Mouse (Mus musculus) megakaryocyte-erythroid progenitor cell, adult 5-6 weeks (primary cell): ENCODE measurements around the gene Vps37b. TPM values are rescaled to one million over a fixed set of nuclear protein-coding genes. Genes with fewer than 3 reads are reported as not detected.
"Not testable (repeated sequence)": the region's sequence is repeated elsewhere in the genome, so short reads cannot be mapped to it uniquely, and the experiment has no call there.

Experiments
- ATAC-seq: replicated peaks from 2 replicates; pipeline ENCODE4 v1.8.0; 2016; ENCODE audit warnings: mild to moderate bottlenecking, inconsistent platforms; ENCODE audit not compliant: severe bottlenecking, poor library complexity, low FRiP score, low TSS enrichment
- total RNA-seq, 2 experiments: library from RNA; stranded (forward) in 1 of 2; stranded (reverse) in 1 of 2; fragments of 200-1000, 215-1000 nt in 1 of 2; fragments of >200 nt in 1 of 2; fragmentation: Nextera tagmentation in 1 of 2; gene quantifications; 2 replicates each; pipeline ENCODE4 v1.2.3; 2014 to 2017

Vps37b gene
- total RNA-seq (2014; fragmentation: Nextera tagmentation) (20.8 and 34.3 TPM in 2 replicates), total RNA-seq (2017) (12.8 and 15.5 TPM in 2 replicates)

GRCm38 (mm10) chr5:124032001-124032508 is at the start of gene Vps37b:
Vps37b (minus strand) TSS chr5:124032270.
- ATAC-seq: peak; percentile 58

DNA sequence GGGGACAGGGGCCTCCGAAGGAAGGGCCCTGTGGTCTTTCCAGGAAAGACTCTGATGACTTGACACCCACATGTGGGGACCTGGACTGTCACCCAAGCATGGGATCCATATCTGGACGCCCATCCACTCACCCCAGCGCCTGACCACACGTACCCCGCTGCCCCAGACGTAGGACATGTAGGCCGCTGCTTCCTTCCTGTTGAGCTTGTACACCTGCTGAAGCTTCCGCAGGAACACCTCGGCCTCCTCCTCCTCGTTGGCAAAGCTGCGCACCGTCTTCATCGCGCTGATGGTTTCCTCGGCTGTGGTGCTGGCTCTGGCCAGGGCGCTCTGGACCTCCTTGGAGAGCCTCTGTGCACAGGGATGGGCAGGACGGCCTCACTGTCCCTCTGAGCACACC is 47.8 kb upstream of the Vps37b start:
- no peak for ATAC-seq

GRCm38 (mm10) chr5:124078794-124079416 is 46.8 kb upstream of the Vps37b start:
- ATAC-seq: no peak

DNA sequence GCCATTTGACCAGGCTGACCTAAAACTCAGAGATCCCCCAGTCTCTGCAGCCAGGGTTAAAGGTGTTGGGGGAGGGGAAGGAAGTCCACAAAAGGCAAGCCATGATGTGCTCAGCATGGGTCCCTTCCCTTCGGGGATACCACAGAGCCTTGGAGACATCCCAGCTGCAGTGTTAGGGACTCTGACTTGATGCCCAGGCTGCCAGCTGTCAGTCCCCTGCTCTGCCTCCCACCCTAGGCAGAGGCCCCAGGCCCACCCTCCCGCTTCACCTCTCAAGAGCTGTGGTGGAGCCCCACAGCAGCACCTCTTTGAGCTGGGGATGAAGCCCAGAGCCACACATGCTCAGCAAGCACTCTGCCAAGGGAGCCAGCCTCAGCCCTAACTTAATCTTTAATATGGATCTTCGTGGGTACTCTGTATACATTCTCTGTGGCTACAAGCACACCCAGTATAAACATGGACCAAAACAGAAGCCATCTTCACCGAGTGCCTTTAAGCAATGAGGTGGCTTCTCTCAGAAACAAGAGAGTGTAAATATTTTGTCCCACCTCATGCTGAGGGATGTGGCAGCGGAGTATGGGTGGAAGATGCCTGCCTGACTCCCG is 45.9 kb upstream of the Vps37b start:
- ATAC-seq: no peak

DNA sequence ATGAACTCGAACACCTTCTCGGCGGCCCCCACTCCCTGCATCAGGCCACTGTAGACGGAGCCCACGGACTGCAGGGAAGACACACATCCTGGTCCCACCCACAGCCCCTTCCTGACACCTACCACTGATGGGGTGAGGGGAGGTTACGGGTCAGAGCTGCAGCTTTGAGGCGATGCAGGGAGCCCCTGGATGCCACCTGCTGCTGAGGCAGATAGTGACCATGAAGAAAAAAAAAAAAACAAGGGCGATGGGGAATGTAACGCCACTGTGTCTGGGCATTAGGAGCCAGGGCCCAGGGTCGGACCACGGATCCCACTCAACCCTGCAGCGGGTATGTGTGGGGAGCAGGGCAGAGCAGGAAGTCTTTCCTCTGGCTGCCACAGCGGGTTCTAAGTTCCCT is 45.2 kb upstream of the Vps37b start:
- no peak for ATAC-seq

- no peak for ATAC-seq
Observed at GRCm38 (mm10) chr5:124076559-124076958, 44.5 kb upstream of the Vps37b start.

GRCm38 (mm10) chr5:124075716-124076115 is 43.6 kb upstream of the Vps37b start:
- ATAC-seq: no peak

DNA sequence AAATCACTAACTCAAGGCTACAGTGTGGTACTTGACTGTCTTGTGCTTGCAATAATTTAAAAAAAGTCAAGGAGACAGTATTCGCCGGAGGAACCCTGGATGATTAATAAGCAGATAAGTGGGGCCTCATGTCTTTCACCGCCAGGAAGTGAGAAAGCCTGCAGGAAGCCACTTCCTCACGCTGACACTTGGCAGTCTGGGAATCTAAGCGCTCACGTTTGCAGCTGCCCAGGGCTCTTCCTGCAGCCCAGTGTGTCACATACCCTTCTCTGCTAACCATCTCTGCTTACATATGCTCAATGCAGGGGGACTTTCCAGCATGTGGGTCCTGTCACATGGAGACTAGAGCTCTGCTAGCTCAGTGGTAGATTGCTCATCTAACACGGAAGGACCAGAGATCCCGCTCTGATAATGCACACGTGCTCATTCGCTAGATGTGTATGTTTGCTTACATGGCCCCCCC is 42.8 kb upstream of the Vps37b start:
- no peak for ATAC-seq

GRCm38 (mm10) chr5:124073682-124074081 is 41.6 kb upstream of the Vps37b start:
- no peak for ATAC-seq

DNA sequence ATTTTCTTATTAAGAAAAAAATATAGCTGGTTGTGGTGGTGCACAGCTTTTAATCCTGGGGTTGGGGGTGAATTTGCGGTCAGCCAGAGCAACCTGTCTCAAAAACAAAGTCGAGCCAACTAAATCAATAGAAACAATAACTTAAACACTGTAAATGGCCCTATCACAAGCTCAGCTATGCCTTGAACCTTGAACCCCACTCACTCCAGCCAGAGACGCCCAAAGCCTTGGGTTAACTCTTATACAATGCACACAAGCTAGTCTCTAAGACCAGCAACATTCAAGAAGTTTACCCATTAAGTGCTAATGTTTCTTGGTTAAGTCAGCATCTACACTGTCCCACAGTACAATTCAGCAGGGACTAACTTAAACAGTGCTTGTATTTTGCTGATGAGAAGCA is 37.6 kb upstream of the Vps37b start:
- no peak for ATAC-seq

DNA sequence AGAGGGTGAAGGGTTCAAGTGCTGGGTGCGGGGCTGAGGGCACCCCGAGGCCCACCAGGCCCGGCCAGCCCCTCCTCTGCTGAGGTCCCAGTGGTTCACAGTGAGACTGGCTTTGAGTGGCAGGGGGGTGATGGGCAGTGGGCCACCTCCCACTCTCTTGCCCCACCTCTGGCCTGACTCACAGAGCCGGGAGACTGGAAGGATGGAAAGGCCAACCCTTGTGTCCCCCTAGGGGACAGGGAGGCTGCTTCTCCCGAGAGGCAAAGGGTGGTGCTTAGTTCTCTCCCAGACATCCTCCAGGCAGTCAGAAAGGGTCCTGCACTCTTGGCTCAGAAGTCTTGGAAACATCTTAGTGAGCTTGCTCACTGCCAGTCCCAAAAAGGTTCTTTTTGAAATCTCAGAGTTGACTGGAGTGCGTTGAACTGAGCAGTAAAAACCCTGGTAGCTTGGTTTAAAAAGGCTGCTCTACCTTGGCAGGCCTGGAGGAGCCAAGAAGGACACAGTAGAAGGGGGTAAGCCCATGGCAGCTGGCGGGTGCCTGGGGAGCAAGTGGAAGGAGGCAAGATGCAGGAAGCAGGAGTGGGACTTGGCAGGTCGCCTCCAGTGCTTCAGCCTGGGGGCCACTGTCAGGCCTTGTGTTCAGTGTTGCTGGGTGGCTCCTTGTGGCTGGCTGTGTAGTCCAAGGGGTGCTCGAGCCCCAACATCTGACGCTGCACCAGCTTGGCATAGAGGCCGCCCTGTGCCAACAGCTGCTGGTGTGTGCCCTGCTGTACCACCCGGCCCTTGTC is 30.2 kb upstream of the Vps37b start:
- ATAC-seq: no peak

DNA sequence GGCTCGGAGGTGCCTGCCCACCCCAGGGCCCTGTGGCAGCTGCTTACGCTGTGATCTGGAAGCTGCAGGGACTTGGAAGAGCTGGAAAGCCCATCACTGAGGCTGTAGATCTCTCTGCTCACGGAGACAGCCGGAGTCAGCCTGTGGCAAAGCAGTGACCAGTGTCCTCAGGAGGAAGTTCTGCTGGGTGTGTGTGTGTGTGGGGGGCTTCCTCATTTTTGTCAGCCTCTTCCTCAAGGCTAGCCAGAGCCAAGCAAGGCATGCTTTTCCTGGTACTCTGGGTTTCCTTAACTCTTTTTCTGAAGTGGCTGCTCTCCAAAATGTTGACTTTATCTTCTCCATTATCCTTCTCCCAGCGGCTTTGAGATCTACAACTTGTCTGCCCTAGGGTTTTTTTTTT is 27.6 kb upstream of the Vps37b start:
- ATAC-seq: no peak

DNA sequence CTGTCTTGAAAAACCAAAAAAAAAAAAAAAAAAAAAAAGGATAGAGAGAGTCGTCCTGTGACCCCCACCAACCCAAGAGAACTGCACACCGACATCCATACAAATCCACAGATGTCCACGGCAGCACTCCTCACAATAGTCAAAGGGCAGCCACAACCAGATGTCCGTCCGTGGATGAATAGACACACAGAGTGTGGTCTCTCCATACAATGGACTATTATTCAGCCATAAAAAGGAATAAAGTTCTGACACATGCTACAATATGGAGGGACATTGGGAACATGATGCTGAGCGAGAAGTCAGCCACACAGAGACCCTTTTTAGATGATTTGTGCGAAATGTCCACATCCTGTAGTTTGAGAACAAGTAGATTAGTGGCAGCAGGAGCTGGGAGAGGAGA is 26.7 kb upstream of the Vps37b start:
- no peak for ATAC-seq

GRCm38 (mm10) chr5:124056956-124057355 is 24.9 kb upstream of the Vps37b start:
- no peak for ATAC-seq

DNA sequence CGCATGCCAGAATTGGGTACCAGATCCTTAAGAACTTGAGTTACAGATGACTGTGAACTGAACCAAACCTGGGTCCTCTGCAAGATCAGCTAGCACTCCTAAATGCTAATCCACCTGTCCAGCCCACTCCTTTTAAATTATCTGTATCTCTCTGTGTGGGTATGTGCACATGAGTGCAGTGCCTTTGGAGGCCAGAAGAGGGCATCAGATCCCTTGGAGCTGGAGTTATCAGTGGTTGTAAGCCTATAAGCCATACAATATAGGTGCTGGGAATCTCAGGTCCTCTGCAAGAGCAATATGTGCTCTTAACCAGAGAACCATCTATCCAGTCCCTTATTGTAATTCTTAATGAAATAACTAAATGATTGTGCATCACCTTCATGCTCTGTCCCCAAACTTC is 24.1 kb upstream of the Vps37b start:
- ATAC-seq: no peak

GRCm38 (mm10) chr5:124052641-124053040 is 20.6 kb upstream of the Vps37b start:
- not testable (repeated sequence) for ATAC-seq

DNA sequence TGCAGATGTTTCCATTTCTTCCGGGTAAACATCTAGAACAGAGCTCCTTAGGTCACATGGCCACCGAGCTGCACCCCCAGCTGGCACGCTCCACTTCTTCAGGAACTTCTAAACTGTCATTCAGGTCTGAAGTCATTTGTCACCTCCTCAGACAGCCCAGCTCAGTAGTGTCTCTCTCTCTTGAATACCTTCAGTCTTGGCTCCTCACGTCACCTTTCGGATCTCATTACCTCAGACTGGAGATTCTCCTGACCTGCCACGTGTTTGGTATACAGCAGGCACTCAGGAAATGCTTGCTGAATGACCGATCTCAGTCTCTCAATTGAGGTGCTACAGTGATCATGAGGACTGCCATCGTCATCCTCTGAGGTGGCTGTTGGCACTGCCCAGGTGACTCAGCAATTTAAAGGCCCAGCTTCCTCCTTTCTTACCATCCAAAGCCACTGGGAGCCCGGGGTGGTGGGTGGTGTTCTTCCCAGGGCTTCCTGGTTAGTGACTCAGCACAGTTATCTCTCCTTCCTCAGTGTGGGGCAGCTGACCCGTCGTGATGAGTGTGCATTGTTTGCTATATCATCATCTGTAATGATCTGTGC is 19.9 kb upstream of the Vps37b start:
- ATAC-seq: peak; percentile 91

DNA sequence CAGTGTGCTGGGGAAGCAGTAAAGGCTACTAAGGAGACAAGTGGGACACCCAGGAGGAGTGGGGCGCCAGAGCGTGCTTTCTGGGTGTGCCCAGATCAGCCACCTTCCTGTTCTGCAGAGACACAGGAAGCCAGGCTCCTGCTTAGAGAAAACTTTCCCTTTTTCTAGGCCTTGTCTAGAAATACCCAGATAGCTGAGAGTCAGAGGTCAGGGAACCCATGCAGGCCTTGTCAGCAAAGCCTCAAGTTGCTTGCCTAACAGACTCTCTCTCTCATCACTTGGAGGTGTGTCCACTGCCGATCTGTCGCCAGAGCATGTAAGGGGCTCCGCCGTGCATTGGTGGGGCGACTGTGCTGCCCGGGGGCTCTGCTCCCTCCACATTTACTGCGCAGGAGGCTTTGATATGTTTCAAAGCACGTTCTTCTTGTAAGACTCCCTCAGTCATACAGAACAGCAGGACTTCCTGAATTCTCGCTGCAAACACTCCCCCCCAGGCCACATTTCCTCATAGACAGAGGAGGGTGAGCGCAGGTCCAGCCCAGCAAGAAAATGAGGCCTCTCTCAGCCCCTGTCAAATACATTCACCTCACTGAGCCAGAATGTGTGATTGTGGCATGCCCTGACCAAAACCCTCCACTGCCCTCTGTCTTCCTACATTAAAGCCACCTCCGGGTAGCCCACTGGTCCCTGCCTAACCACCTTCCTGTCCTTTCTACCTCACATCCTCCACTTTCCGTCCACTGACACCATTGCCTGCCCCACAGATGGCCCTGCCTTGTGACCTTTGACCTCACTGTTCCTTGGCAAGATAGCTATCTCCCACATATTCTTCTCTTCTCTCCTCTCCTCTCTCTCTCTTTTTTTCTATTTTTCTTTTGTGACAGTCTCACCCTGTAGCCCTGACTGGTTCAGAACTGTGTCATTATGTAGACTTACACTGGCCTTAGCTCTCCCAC is 18.3 kb upstream of the Vps37b start:
- peak; percentile 5; the same call in 1 of the 2 replicates for ATAC-seq
